Mouse (Mus musculus) thymus, postnatal 14 days (tissue): ENCODE measurements around the gene Pigv.

ENCODE experiments used
- DNase-seq: peaks from one replicate; pipeline ENCODE4 v3.0.0; 2021

Pigv gene

DNA sequence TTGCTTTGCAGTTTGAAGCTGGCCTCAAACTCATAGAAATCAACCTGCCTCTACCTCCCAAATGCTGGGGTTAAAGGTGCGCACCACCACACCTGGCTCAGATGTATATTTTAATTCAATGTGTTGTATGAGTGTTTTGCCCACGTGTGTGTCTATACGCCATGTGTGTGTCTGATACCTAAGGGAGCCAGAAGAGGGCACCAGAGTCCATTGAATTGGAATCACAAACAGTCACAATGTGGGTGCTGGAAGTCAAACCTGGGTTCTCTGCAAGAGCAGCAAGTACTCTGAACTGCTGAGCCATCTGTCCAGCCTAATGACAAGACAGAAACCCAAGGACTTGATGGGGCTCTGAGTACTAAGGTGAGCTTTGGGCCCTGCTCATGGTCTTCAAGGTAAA, 27.3 kb downstream of the Pigv start:
- DNase-seq = no peak

DNA sequence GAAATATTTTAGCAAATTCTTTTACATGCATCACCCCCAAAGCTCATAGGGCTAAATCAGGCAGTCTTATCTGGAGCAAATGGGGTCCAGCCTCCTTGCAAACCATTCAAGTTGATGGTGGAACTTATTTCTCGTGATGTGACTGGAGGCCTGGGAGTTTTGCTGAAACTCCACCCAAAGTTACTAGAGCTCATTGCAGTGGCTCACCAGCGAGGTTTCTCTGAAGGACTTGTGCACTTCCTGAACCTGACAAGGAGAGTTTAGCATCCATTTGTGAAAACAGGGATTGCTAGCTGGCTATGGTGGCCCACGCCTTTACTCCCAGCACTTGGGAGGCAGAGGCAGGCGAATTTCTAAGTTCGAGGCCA, 38.4 kb downstream of the Pigv start:
- no peak for DNase-seq

DNA sequence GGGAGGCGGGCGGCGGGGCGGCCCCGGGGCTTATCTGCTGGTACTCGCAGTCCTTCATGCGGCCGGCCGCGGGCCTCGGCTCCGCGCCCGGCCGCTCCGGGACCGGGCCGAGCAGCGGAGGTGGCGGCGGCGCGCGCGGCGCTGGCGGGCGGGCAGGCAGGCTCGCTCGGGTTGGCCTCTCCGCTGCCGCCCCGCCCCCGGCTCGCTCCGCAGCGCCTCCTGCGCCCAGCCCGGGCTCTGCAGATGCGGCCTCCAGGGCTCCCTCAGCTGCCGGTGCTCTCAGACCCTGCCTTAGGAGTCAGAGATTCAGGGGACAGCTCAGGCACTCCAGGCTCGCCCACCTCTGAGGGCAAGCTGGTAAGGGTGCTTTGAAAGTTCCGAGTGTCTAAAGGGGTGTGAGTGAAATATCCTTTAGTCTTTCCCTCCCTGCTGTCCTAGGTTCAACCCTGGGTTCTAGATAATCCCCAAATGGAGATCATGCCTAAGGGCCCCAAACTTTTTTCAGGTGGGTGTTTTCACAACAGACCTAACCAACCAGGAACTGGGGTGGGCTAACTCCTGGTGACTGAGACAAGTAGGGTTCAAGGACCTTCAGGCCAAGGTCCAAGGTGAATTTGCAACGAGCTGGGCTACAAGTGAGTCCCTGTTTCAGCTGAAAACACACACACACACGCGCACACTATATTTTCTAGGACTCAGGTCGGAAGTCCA, 39.0 kb downstream of the Pigv start:
- DNase-seq = peak; percentile 94

GRCm38 (mm10) chr4:133632483-133633327, 39.7 kb downstream of the Pigv start:
- DNase-seq = peak; percentile 73

DNA sequence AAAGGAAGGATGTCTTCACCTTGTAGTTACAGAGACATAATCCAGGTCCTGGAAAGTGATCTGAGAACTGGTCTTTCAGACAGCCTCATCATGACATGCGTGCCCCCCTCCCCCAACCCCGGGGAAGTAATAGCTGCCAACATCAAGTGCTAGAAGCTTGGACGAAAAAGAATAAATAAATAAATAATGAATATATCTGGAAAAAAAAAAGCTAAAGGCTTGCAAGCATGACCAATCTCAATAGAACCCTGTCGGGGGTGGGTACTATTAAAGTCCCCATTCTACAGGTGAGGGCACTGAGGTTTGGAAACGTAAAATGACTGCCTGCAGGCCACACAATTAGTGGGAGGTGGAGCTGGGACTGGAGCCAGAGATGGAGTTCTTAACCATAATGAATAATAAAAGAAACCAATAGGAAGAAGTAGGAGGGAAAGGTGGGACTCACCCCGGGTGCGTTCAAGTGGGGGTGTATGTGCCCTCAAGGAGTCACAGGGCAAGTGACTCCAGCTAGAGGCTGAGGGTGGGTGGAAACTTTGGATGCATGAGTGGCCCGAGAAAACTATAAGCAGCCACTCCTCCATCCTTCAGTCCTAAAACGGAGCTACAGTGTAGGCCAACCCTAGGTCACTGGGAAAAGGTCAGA, 40.6 kb downstream of the Pigv start:
- no peak for DNase-seq

DNA sequence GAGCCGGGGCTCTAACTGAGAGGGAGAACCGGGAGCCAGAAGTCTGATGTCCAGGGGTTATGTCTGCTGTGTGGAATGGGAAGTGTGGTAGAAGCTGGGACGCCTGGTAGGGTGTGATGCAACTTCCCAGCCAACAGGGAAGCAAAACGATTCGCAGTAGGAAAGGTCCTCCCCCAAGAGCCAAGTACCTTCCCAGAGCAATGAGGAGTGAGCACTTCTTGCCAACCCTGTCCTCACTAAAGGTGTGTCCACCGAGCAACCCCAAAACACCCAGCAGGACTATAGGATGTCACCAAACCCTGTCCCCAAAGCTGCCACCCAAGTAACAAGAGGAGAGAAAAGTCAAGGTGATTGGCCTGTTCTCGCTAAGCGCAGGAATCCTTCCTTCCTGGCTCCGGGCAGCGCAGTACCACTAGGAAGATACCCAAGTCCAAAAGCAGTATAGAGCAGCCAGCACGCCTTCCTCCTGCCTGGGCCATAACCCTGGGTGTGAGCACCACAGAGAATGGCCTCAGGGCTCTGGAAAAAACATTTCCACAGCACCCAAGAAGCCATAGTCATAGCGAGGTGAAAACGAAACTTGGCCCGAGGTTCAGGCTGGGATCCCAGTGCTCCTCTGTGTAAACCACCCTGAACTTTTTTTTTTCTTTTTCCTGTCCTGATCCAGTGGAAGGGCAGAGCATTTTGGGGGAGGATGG, 41.2 kb downstream of the Pigv start:
- DNase-seq = no peak

- DNase-seq = no peak
Observed at GRCm38 (mm10) chr4:133630326-133630920, 42.0 kb downstream of the Pigv start.

- no peak for DNase-seq
Observed at GRCm38 (mm10) chr4:133629191-133629590, 43.3 kb downstream of the Pigv start.

DNA sequence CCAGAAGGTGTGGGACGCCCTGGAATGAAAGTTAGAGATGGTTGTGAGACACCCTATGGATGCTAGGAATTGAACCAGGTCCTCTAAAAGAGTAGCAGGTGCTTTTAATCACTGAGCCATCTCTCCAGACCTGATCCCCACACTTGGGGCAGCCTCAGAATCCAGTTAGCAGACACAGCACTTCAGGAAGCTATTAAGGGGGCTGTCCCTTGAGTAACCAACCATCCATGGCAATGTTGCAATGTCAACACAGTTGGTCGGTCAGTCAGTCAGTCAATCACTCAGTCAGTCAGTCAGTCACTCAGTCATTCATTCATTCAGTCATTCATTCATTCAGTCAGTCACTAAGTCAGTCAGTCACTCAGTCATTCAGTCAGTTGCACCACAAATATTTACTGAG, 43.9 kb downstream of the Pigv start:
- DNase-seq = no peak

GRCm38 (mm10) chr4:133627039-133627438, 45.4 kb downstream of the Pigv start:
- DNase-seq = no peak

DNA sequence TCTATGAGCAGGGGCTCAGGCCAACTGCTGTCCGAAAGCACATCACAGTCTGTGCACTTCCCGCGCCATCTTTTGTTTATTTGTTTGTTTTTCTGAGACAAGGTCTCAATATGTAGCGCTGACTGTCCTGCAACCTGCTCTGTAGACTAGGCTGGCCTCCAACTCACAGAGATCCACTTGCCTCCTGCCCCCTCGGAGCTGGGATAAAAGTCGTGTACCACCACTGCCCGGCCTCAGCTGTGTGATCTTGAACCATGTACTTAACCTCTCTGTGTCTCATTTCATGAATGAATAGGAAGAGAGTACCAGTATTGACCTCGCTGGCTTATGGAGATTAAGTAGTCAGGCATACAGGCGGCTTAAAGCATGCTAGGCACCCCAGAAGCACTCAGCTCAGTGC, 45.8 kb downstream of the Pigv start:
- DNase-seq = no peak

GRCm38 (mm10) chr4:133626221-133626620, 46.2 kb downstream of the Pigv start:
- DNase-seq = no peak

GRCm38 (mm10) chr4:133625621-133626071, 46.8 kb downstream of the Pigv start:
- DNase-seq = peak; percentile 81

GRCm38 (mm10) chr4:133624830-133625229, 47.6 kb downstream of the Pigv start:
- no peak for DNase-seq

GRCm38 (mm10) chr4:133622161-133622695, 50.2 kb downstream of the Pigv start:
- DNase-seq = peak; percentile 64

DNA sequence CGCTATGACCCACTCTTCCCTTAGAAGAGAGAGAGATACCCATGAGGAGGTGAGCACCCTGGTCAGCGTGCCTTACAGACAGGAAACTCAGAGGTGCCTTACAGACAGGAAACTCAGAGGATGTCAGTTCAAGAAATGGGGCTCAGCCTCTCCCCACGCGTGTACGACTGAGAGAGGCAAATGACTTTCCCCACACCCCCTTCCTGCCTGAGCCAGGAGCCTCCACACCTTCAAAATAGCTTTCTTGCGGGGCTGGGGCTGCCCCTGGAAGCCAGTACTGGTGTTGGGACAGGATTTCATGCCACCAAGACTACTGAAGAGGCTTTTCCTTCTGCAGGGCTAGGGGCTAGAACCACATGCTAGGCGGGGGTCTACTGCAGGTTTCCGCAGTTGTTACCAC, 51.8 kb downstream of the Pigv start:
- DNase-seq = peak; percentile 51

DNA sequence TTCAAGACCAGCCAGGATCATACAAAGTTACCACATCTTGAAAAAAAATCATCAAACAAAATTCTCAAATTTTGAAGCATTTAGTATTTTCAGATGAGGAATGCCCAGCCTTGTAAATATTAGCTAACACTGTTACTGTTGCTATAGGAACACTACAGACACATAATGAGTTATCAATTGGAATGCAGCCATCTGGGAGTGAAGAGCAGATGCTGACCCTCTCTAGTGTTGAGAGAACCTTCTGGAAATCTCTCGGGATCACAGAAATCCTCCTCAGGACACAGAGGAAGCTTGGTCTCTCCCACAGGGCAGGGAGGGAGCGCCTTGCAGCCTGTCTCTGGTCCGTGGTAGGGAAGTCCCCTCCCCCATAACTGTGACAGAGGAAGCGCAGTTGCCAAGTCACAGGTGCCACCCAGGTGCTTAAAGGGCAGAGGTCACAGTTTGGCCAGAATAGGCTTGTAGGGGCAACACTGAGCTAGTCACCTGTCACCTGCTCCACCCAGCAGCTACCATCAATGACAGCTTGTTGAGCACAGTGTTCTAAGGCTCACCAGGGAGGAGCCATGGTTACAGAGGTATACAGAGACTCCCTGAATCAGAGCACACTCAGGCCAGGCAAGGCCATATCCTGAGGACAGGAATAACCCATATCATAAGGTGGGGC, 52.8 kb downstream of the Pigv start:
- peak; percentile 45 for DNase-seq

GRCm38 (mm10) chr4:133617936-133618335, 54.5 kb downstream of the Pigv start:
- DNase-seq = no peak

DNA sequence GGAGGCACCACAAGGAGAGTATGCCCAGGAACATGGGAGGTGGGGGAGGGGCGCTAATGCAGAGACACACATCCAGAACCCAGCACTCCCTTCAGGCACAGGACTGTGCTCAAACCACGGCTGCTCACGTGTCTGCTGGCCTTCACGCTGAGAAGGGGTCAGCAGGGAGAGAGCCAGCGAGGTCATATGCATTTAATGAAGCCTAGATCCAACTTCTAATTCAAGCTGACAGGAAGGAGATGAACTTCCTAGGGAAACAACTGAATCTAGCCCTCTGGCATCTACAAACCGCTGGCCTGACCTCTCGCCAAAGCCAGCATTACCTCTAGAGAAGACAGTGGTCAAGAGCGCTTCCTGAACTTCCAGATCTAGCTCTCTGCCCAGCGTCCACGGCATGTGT, 57.0 kb downstream of the Pigv start:
- DNase-seq = no peak

GRCm38 (mm10) chr4:133614274-133614761, 58.1 kb downstream of the Pigv start:
- no peak for DNase-seq

- DNase-seq = no peak
Observed at GRCm38 (mm10) chr4:133613867-133614266, 58.6 kb downstream of the Pigv start.

DNA sequence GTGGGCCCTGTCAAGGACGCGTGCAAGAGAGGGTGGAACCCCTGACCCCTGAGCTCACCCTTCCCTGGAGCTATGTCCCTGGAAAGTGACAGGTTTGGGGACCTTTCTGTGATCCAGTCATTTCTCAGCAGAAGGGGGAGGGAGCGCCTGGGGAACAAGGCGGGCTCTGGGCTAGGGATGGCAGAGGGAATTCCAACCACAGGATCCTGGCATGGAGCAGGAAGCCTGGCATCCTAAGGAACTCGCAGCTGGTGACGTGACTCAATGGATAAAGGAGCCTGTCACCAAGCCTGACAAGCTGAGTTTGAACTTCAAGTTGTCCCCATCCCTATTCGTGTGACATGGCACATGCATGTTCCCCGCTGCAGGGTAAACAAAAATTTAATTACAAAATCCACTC, 59.4 kb downstream of the Pigv start:
- DNase-seq = no peak
